Mouse (Mus musculus): ENCODE data around the gene Lrrc74b. TPM values are rescaled to one million over a fixed set of nuclear protein-coding genes. Genes with fewer than 3 reads are reported as not detected.

Gene Lrrc74b
- polyA plus RNA-seq, 1 experiment from 2014 or later = 0.05 TPM

DNA sequence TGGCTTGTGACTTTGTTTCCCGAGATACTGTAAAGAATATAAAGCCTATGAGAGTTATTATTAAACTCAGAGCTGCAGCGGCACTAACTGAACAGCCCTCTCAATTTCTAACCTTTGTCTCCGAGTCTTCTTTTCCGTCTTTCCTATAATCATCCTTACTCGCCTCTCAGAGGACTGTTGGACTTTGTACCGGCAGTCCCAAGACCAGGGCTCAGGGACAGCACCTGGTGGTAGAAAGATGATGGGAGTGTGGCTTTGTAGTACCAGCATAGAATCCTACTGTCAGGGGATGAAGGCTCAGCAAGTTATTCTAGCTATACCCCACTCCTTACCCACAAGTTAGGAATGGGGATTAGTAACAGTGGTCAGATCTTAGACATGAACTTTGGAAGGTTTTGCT, 34.8 kb downstream of the Lrrc74b start:
- ATAC-seq (no peak), DNase-seq (no peak)
- Histone ChIP-seq H3K27me3 (ENCODE audit: insufficient read depth, low read length) (no peaks in the 10 kb centered on the region), H3K4me2 (ENCODE audit: low read depth, low read length) (no peak overlapping the region), H3K9me3 (ENCODE audit: low read length) (no peaks in the 10 kb centered on the region), H3K36me3 (replicated peaks; ENCODE audit: insufficient read depth, low read length) (peaks cover 68% of the 10 kb centered on the region), H3K9ac (replicated peaks) (no peak overlapping the region), H3K27ac (ENCODE audit: low read depth) (no peak overlapping the region), H3K4me3 (ENCODE audit: low read depth, low read length) (no peak overlapping the region), H3K4me1 (ENCODE audit: insufficient read depth) (peaks cover 8% of the 10 kb centered on the region)
- TF ChIP-seq EP300 (IDR thresholded peaks at IDR 0.05; ENCODE audit: low read depth) (no peak), CTCF (IDR thresholded peaks at IDR 0.05; ENCODE audit: low read depth) (no peak)
- 86% methylated on average over 6 of the region's 6 CpGs for WGBS (ENCODE audit: insufficient replicate concordance)

DNA sequence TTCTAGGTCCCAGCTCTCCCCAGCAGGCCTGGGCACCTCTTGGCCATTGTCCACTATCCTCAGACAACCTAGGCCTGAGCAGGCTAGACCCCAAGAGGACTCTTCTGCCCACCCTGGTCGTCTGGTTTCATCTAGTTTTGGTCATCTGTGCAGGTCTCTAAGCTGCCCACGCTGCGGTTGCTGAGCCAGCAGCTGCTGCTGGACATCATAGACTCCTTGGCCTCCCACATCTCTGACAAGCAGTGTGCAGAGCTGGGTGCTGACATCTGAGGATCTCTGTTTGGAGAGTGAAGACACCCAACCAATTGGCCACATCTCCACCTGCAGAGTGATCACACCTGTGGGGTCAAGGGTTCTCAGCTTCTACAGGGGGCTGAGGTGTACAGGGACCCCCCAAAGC, 35.5 kb downstream of the Lrrc74b start:
- TF ChIP-seq CTCF (IDR thresholded peaks at IDR 0.05; ENCODE audit: low read depth) = no peak
- no peak for TF ChIP-seq EP300 (IDR thresholded peaks at IDR 0.05; ENCODE audit: low read depth)
- DNase-seq = no peak
- Histone ChIP-seq H3K27ac (ENCODE audit: low read depth) (no peak overlapping the region), H3K27me3 (ENCODE audit: insufficient read depth, low read length) (no peaks in the 10 kb centered on the region), H3K9me3 (ENCODE audit: low read length) (no peaks in the 10 kb centered on the region), H3K36me3 (replicated peaks; ENCODE audit: insufficient read depth, low read length) (peaks cover 75% of the 10 kb centered on the region), H3K9ac (replicated peaks) (no peak overlapping the region), H3K4me3 (ENCODE audit: low read depth, low read length) (no peak overlapping the region), H3K4me2 (ENCODE audit: low read depth, low read length) (no peak overlapping the region), H3K4me1 (ENCODE audit: insufficient read depth) (peaks cover 8% of the 10 kb centered on the region)
- WGBS (ENCODE audit: insufficient replicate concordance) = 80% methylated on average over 3 of the region's 3 CpGs
- ATAC-seq = no peak

DNA sequence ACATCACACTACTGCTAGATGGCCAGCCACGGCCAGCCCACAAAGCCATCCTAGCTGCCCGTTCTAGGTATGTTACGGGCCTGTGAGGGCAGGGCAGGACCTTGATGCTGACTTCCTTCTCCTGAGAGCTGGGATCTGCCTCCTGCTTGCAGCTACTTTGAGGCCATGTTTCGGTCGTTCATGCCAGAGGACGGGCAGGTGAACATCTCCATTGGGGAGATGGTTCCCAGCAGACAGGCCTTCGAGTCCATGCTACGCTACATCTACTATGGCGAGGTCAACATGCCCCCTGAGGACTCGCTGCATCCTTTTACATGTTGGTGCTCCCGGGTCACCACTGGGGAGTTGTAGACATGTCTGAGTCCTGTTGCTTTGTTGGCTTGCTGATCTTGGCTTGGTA, 36.9 kb downstream of the Lrrc74b start:
- DNase-seq (no peak), ATAC-seq (no peak)
- no peaks in the 10 kb centered on the region for H3K9me3 ChIP-seq (ENCODE audit: low read length)
- H3K36me3 ChIP-seq (replicated peaks; ENCODE audit: insufficient read depth, low read length) = peaks cover 86% of the 10 kb centered on the region
- H3K9ac ChIP-seq (replicated peaks) = no peak overlapping the region
- no peaks in the 10 kb centered on the region for H3K27me3 ChIP-seq (ENCODE audit: insufficient read depth, low read length)
- H3K4me3 ChIP-seq (ENCODE audit: low read depth, low read length) = no peak overlapping the region
- TF ChIP-seq EP300 (IDR thresholded peaks at IDR 0.05; ENCODE audit: low read depth) (no peak), CTCF (IDR thresholded peaks at IDR 0.05; ENCODE audit: low read depth) (no peak)
- WGBS (ENCODE audit: insufficient replicate concordance) = 89% methylated on average over 11 of the region's 11 CpGs
- H3K4me2 ChIP-seq (ENCODE audit: low read depth, low read length) = no peak overlapping the region
- H3K4me1 ChIP-seq (ENCODE audit: insufficient read depth) = no peaks in the 10 kb centered on the region
- H3K27ac ChIP-seq (ENCODE audit: low read depth) = no peak overlapping the region

DNA sequence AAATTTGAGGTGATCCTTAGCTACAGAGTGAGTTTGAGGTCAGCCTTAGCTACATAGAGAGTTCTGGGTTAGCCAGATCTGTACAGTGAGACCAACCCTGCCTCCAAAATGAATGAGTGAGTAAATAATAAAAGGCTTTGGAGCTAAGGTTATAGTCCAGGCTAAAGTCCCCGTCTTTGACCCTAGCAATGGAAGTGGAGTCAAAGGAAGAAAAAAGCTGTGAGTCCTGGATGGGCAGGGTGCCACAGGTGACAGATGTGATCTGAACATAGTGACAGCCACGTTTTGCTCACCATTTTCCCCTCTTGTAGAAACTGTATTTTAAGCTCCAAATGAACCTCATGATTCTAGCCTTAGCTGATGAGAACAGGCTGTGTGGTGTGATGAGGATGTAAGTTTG, 42.1 kb downstream of the Lrrc74b start:
- H3K9me3 ChIP-seq (ENCODE audit: low read length) = no peaks in the 10 kb centered on the region
- H3K36me3 ChIP-seq (replicated peaks; ENCODE audit: insufficient read depth, low read length) = peaks cover 63% of the 10 kb centered on the region
- H3K27ac ChIP-seq (ENCODE audit: low read depth) = no peak overlapping the region
- no peak overlapping the region for H3K4me2 ChIP-seq (ENCODE audit: low read depth, low read length)
- H3K9ac ChIP-seq (replicated peaks) = no peak overlapping the region
- no peaks in the 10 kb centered on the region for H3K4me1 ChIP-seq (ENCODE audit: insufficient read depth)
- ATAC-seq = no peak
- 67% methylated on average over 2 of the region's 2 CpGs for WGBS (ENCODE audit: insufficient replicate concordance)
- no peaks in the 10 kb centered on the region for H3K27me3 ChIP-seq (ENCODE audit: insufficient read depth, low read length)
- H3K4me3 ChIP-seq (ENCODE audit: low read depth, low read length) = no peak overlapping the region
- TF ChIP-seq CTCF (IDR thresholded peaks at IDR 0.05; ENCODE audit: low read depth) (no peak), EP300 (IDR thresholded peaks at IDR 0.05; ENCODE audit: low read depth) (no peak)
- DNase-seq = no peak

DNA sequence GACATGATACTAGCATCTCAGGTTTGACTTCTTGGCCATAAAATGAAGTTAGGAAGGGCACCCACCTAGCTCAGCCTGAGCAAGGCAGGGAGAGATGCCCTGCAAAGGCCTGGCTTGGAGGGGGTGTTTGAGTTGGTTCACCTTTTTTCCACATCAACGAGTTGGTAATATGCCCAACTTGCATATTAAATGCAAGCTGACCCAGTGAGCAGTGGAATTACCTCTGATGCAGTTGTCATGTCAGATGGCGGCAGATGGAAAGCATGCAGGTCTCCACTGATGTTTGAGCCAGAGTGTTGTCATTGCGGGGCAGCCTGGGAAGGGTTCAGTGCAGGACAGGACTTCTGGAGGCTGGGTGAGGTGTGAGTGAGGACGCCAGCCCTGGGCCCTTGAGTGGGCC, 49.6 kb downstream of the Lrrc74b start:
- no peaks in the 10 kb centered on the region for H3K27me3 ChIP-seq (ENCODE audit: insufficient read depth, low read length)
- H3K4me2 ChIP-seq (ENCODE audit: low read depth, low read length) = no peak overlapping the region
- no peak overlapping the region for H3K4me3 ChIP-seq (ENCODE audit: low read depth, low read length)
- TF ChIP-seq EP300 (IDR thresholded peaks at IDR 0.05; ENCODE audit: low read depth) (no peak), CTCF (IDR thresholded peaks at IDR 0.05; ENCODE audit: low read depth) (no peak)
- 87% methylated on average over 4 of the region's 4 CpGs for WGBS (ENCODE audit: insufficient replicate concordance)
- ATAC-seq (no peak), DNase-seq (no peak)
- peaks cover 31% of the 10 kb centered on the region for H3K36me3 ChIP-seq (replicated peaks; ENCODE audit: insufficient read depth, low read length)
- H3K9ac ChIP-seq (replicated peaks) = 0 out of 2 replicates have a peak overlapping the region, but pooled peaks have one; percentile 11
- H3K27ac ChIP-seq (ENCODE audit: low read depth) = 0 out of 2 replicates have a peak overlapping the region, but pooled peaks have one; percentile 82
- peaks cover 28% of the 10 kb centered on the region for H3K4me1 ChIP-seq (ENCODE audit: insufficient read depth)
- H3K9me3 ChIP-seq (ENCODE audit: low read length) = no peaks in the 10 kb centered on the region

DNA sequence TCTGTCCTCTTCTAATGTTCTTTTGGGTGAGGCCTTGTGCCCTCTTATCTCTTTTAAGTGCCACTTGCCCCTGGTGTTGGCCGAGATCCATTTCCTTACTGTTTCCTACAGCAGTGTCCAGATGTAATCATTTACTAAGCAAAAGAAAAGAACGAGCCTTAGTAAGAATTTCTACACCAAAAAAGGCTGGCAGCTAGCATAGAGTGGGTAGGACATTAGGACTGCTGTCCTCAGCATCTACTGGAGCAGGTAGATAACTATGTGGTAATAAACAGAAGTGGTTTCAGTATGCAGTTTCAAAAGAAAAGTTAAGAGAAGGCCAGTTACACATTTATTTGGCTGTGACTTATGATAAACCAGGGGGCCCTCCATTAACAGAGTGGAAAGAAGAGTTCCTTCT, 50.4 kb downstream of the Lrrc74b start:
- H3K27ac ChIP-seq (ENCODE audit: low read depth) = peak overlapping the region; percentile 82
- H3K27me3 ChIP-seq (ENCODE audit: insufficient read depth, low read length) = no peaks in the 10 kb centered on the region
- no peak overlapping the region for H3K4me3 ChIP-seq (ENCODE audit: low read depth, low read length)
- DNase-seq = no peak
- H3K9ac ChIP-seq (replicated peaks) = 0 out of 2 replicates have a peak overlapping the region, but pooled peaks have one; percentile 67
- ATAC-seq = no peak
- peak overlapping the region; percentile 94 for H3K4me2 ChIP-seq (ENCODE audit: low read depth, low read length)
- no peak for TF ChIP-seq EP300 (IDR thresholded peaks at IDR 0.05; ENCODE audit: low read depth)
- no peak for TF ChIP-seq CTCF (IDR thresholded peaks at IDR 0.05; ENCODE audit: low read depth)
- H3K9me3 ChIP-seq (ENCODE audit: low read length) = no peaks in the 10 kb centered on the region
- 35% methylated on average over 2 of the region's 2 CpGs for WGBS (ENCODE audit: insufficient replicate concordance)
- peaks cover 26% of the 10 kb centered on the region for H3K36me3 ChIP-seq (replicated peaks; ENCODE audit: insufficient read depth, low read length)
- peaks cover 28% of the 10 kb centered on the region for H3K4me1 ChIP-seq (ENCODE audit: insufficient read depth)

DNA sequence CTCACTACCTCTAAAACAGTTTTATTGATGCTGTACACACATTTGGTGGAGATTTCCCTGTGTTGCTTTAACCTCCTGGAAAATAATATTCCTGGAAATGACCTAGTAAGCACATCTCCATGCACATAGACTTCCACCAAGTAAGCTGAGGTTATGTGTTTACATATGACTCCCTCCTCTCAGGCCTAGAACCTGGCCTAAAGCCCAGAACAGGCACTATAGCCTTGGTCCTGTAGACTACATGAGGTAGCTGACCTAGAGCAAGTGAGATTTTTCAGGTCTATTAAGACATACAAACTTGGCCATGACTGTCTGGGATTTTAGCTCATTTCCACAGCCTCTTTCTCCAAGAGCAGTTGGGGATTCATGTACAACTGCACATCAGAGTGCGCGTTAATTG, 50.9 kb downstream of the Lrrc74b start:
- no peaks in the 10 kb centered on the region for H3K27me3 ChIP-seq (ENCODE audit: insufficient read depth, low read length)
- H3K9me3 ChIP-seq (ENCODE audit: low read length) = no peaks in the 10 kb centered on the region
- peaks cover 28% of the 10 kb centered on the region for H3K4me1 ChIP-seq (ENCODE audit: insufficient read depth)
- H3K36me3 ChIP-seq (replicated peaks; ENCODE audit: insufficient read depth, low read length) = peaks cover 23% of the 10 kb centered on the region
- 88% methylated on average over 2 of the region's 2 CpGs for WGBS (ENCODE audit: insufficient replicate concordance)
- H3K27ac ChIP-seq (ENCODE audit: low read depth) = peak overlapping the region; percentile 82
- peak overlapping the region; percentile 67; the same call in 1 of the 2 replicates for H3K9ac ChIP-seq (replicated peaks)
- no peak for DNase-seq
- no peak for TF ChIP-seq CTCF (IDR thresholded peaks at IDR 0.05; ENCODE audit: low read depth)
- no peak for TF ChIP-seq EP300 (IDR thresholded peaks at IDR 0.05; ENCODE audit: low read depth)
- ATAC-seq = no peak
- peak overlapping the region; percentile 94 for H3K4me2 ChIP-seq (ENCODE audit: low read depth, low read length)
- peak overlapping the region; percentile 84; the same call in 1 of the 2 replicates for H3K4me3 ChIP-seq (ENCODE audit: low read depth, low read length)

Measured in liver, postnatal 0 days (tissue).